Mouse (Mus musculus): ENCODE results near the gene Apopt1. TPM values are rescaled to one million over a fixed set of nuclear protein-coding genes. Genes with fewer than 3 reads are reported as not detected.
"Not testable (repeated sequence)": the region's sequence is repeated elsewhere in the genome, so short reads cannot be mapped to it uniquely, and the experiment has no call there.

Gene Apopt1
- total RNA-seq, 2 experiments from 2014 or later, result 37.0 to 40.0 TPM

GRCm38 (mm10) chr12:111736676-111737075, 23.6 kb downstream of the Apopt1 start:
- intact Hi-C loops (cut with DNase I); DNase-seq (ENCODE audit: low spot score in 2 of 2): not testable (repeated sequence)

DNA sequence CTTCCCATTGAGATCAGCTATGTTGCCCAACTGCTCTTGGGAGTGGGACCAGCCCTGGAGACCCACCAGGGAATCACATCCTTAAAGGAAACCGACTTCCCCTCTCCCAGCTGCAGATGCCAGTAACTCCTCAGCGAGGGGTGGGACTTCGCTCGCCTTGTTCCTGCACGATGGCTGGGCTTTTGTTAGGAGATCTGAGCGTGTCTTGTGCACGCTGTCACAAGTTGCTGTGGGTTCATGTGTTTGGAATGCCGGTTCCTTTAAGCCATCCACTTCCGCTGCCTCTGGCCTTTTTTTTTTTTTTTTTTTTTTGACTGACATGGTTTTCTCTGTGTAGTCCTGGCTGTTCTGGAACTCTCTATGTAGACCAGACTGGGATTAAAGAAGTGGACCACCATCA, 24.3 kb downstream of the Apopt1 start:
- intact Hi-C loops (cut with DNase I), result no loop called here
- no peak for DNase-seq (ENCODE audit: low spot score in 2 of 2)

DNA sequence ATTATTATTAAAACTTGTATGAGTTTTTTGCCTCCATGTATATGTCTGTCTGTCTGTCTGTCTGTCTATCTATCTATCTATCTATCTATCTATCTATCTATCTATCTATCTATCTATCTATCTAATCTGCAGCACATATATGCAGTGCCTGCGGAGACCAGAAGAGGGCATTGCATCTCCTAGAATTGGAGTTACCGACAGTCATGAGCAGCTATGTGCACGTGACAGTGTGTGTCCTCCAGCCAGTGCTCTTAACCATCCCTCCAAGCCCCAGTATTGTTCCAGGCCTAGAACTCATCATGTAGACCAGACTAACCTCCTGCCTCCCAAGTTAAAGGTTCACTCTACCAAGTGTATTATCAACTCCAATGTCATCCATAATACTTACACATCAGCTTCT, 25.7 kb downstream of the Apopt1 start:
- intact Hi-C loops (cut with DNase I), result no loop called here

DNA sequence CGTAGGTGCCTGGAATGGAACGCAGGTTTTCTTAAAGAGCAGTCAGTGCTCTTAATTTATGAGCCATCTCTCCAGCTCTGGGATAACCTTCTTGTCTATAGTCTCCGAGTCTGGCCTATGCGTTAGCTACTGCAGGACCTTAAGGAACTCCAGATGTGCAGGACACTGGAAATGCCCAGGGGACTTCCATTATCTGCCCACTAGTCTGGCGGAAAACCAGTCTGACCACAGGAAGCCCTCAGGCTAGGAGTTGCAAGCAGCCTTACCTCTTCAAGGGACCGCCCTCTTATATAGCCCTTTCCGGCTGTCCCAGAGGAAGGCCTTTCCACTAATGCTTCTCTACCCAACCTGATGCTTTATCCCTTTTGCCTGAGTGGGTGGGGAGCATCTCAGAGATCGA, 28.3 kb downstream of the Apopt1 start:
- no peak for DNase-seq (ENCODE audit: low spot score in 2 of 2)
- intact Hi-C loops (cut with DNase I), result loop anchor here (10.0 kb wide), 1 partner anchor 223 kb away; the partner anchor contains the start of gene Atp5mpl

More for the DNA sequence above, 25.7 kb downstream of the Apopt1 start:
- peak; percentile 64 to 75 for DNase-seq (ENCODE audit: low spot score in 2 of 2)

GRCm38 (mm10) chr12:111743419-111743818, 30.4 kb downstream of the Apopt1 start:
- no peak for DNase-seq (ENCODE audit: low spot score in 2 of 2)
- intact Hi-C loops (cut with DNase I), result loop anchor here (10.0 kb wide), 1 partner anchor 221 kb away; the partner anchor contains the start of gene Atp5mpl

GRCm38 (mm10) chr12:111743981-111744423, 30.9 kb downstream of the Apopt1 start:
- DNase-seq (ENCODE audit: low spot score in 2 of 2), result no peak
- intact Hi-C loops (cut with DNase I), result loop anchor here (10.0 kb wide), 1 partner anchor 221 kb away; the partner anchor contains the start of gene Atp5mpl

DNA sequence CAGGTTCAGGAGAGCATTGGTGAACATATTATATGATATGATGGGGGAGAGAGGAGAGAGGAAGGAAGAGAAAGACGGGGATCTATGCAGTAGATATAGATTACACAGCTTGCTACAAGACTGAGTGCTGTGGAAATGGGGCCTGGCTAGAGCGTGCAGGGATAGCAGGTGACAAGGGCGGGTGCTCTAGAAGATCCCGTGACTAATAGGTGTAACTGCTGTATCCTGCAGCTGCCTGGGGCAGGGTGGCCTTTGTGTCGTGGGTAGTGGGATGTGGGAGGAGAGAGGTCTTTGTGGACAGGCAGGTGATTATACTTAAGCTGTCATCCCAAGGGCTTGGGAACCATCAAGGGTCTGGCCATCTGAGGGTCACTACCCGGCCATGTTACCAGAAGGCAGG, 32.2 kb downstream of the Apopt1 start:
- intact Hi-C loops (cut with DNase I), result loop anchor here (10.0 kb wide), 1 partner anchor 220 kb away; the partner anchor contains the start of gene Atp5mpl
- no peak for DNase-seq (ENCODE audit: low spot score in 2 of 2)

- intact Hi-C loops (cut with DNase I), result loop anchor here (10.0 kb wide), 1 partner anchor 219 kb away; the partner anchor contains the start of gene Atp5mpl
- DNase-seq (ENCODE audit: low spot score in 2 of 2), result peak in 1 of 2 experiments; percentile 58
These were observed 33.0 kb downstream of the Apopt1 start for GRCm38 (mm10) chr12:111746091-111746490.

- DNase-seq (ENCODE audit: low spot score in 2 of 2), result no peak
- intact Hi-C loops (cut with DNase I), result loop anchor here (10.0 kb wide), 1 partner anchor 217 kb away; the partner anchor contains the start of gene Atp5mpl
These were observed 34.4 kb downstream of the Apopt1 start for GRCm38 (mm10) chr12:111747421-111747820.

GRCm38 (mm10) chr12:111750739-111751138, 37.7 kb downstream of the Apopt1 start:
- peak in 1 of 2 experiments; percentile 42 for DNase-seq (ENCODE audit: low spot score in 2 of 2)
- intact Hi-C loops (cut with DNase I), result no loop called here

- peak in 1 of 2 experiments; percentile 80 for DNase-seq (ENCODE audit: low spot score in 2 of 2)
- intact Hi-C loops (cut with DNase I), result no loop called here
These were observed 39.4 kb downstream of the Apopt1 start for GRCm38 (mm10) chr12:111752491-111752890.

DNA sequence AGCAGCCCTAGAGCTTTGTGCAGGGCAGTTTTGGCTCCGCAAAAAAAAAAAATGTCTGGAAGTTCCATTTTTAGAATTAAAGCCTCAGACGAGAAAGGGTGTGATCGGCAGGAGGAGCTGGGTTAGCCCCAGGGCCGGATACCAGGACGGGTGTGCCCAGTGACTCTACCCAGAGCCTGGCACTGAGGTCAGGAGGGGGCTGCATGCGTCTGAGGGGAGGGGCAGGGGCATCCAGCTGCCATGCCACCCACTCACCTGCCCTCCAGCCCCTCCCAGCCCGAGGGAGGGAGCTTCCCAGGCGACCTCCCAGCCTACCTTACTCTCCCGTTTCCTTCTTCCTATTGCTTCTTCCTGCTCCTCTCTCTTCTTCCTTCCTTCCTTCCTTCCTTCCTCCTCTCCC, 40.3 kb downstream of the Apopt1 start:
- intact Hi-C loops (cut with DNase I), result no loop called here
- DNase-seq (ENCODE audit: low spot score in 2 of 2), result no peak

GRCm38 (mm10) chr12:111754710-111755109, 41.6 kb downstream of the Apopt1 start:
- intact Hi-C loops (cut with DNase I), result no loop called here
- DNase-seq (ENCODE audit: low spot score in 2 of 2), result no peak

- DNase-seq (ENCODE audit: low spot score in 2 of 2), result no peak
- intact Hi-C loops (cut with DNase I), result no loop called here
These were observed 42.2 kb downstream of the Apopt1 start for GRCm38 (mm10) chr12:111755231-111755630.

GRCm38 (mm10) chr12:111756082-111756697, 43.1 kb downstream of the Apopt1 start:
- intact Hi-C loops (cut with DNase I), result no loop called here
- DNase-seq (ENCODE audit: low spot score in 2 of 2), result no peak

DNA sequence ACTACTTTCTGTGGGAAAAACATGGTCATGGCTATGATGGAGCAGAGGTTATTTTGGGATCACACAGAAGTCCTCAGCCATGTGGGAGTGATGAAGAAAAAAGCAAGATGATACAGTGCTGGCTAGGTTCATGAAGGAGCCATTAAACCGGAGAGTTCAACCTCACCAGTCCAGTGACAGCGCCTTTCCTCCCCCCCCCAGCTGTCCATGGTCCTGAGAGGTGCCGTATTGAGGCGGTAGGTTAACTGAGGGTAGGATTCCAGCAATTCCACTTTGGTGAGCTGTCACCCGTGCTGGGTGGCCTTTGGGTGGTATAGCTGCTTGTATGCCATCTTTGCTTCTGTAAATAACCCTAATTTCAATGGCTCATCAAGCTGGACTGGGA, 43.6 kb downstream of the Apopt1 start:
- intact Hi-C loops (cut with DNase I), result no loop called here
- DNase-seq (ENCODE audit: low spot score in 2 of 2), result no peak

GRCm38 (mm10) chr12:111757561-111758325, 44.7 kb downstream of the Apopt1 start:
- intact Hi-C loops (cut with DNase I), result no loop called here
- no peak for DNase-seq (ENCODE audit: low spot score in 2 of 2)

DNA sequence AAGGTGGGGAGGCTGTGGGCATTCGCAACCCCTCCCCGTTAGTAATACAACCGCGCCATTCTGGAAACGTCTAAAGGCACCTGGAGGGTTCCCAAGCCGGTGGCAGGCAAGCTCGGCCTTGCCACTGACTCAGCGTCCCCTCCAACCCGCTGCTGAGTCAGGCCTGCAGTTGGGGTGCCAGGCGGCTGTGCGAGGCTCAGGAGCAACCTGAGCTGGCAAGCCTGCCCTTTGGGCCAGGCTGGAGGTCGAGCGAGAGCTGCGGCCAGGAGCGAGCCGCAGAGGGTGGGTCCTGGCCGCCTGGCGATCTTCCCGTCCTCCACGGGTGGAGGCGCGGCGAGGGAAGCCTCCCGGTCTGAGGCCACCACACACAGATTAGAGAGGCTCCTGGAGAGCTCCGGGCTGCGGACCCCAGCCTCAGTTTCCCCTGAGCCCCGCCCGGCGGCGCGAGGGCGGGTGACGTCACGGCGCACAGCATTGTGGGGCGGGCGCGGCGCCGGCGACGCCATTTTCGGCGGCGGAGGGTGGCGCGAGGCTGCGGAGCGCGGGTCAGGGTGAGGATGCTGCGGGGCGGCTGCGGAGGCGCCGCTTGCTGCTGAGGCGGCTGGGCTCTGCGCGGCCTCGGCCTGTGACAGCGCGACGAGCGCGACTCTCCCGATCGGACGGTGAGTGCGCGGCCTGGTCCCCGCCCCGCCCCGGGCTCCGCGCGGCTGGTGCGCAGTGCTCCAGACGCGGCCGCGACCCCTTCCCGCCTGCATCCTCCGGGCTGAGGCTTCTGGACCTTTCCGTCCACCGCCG, 45.5 kb downstream of the Apopt1 start, which contains the start of gene Klc1:
Gene Klc1, plus strand, starts transcription at position 469 of the 795 bp plus-strand sequence.
- peak; percentile 75 to 87 for DNase-seq (ENCODE audit: low spot score in 2 of 2)
- intact Hi-C loops (cut with DNase I), result no loop called here

DNA sequence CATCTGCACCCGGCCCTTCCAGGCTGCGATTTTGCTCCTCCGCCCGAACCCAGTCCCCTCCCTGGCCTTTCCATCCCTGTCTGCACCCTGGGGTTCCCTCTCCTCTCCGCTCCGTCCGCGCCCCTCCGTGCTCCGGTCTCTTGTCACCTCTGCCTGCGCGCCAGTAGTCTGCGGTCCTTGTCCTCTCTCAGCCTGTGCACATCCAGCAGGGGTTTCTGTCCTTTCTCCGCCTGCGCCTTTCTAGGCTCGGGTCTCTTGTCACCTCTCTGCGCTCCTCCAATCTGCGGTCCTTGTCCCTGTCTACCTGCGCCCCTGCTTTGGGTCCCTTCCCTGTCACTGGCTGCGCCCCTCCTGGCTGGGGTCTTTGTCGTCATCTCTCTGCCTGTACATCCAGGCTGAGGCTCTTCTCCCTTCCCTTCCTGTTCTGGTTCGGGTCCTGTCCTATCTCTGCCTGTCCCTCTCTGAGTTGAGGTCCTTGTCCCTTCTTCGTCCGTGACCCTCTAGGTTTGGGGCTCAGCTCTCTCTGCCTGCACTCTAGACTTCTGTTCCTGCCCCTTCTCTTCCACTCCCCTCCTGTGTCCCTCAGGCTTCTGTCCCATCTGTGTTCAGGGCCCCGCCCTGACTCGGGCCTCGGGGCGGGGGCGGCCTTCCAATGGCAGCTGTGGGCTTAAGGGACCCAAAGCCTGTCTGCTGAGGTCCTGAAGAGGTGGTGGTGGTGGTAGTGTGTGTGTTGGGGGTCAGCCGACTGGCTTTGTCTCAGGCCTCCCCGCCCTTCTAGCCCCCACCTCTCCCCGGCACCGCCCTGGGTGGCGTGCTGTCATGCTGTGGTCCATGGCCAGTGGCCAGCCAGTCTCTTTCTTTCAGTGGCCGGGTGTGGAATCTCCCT, 46.4 kb downstream of the Apopt1 start:
- DNase-seq (ENCODE audit: low spot score in 2 of 2), result peak in 1 of 2 experiments; percentile 26
- intact Hi-C loops (cut with DNase I), result no loop called here

All from left cerebral cortex, postnatal 25 days (tissue).